Mouse (Mus musculus) gastrocnemius, adult 8-10 months (tissue): Measurements from ENCODE around the gene Nrn1l. TPM values are rescaled to one million over a fixed set of nuclear protein-coding genes. Genes with fewer than 3 reads are reported as not detected.

ENCODE experiments used
- DNase-seq, 2 experiments: peaks; one replicate each; pipeline ENCODE4 v3.0.0; 2022; ENCODE audit warnings: low spot score in 2 of 2
- total RNA-seq, 4 experiments: library from RNA; stranded (reverse); gene quantifications; 2 replicates each; pipeline ENCODE4 v1.2.4; 2022

Nrn1l gene
- not detected for total RNA-seq

DNA sequence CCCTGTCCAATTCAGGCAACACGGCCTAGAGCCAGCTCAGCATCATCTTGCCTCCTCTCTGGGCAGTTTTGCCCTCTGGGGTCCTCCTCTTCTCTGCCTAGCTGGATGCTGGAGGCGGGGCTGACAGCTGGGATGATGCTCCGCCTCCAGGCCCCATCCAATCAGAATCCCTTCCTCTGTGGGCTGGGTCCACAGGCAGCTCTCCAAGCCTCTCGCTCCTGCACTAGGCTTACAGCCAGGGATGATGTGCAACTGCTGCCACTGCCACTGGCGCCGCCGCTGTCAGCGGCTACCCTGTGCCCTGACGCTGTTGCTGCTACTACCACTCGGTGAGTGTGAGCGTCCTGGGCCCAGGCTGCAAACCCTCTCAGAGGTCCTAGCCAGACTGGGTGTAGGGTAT, at the start of gene Nrn1l:
Nrn1l (plus strand) TSS at position 229 of the 400 bp plus-strand sequence.
- DNase-seq = peak; percentile 40 to 61

DNA sequence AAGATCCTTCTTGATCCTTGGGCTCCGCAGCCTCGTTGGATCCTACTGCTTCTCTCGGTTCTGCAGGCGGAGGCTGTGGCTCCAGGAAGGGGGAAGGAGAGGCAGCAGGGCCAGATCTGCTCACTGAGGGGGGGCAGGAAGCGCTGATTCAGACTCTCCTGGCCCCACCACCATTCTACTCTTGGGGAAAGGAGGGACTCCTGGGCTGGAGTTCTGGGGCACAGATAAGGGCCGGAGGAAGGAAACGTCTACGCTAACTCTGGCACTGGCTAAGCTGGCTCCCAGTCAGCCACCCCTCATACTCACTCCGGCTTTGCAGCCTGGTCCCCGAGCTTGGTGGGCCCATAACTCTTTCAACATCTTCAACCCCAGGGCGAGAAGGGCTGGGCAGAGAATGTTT, 46.7 kb upstream of the Nrn1l start:
- no peak for DNase-seq

GRCm38 (mm10) chr8:105850014-105850413, 43.4 kb upstream of the Nrn1l start:
- DNase-seq = no peak

DNA sequence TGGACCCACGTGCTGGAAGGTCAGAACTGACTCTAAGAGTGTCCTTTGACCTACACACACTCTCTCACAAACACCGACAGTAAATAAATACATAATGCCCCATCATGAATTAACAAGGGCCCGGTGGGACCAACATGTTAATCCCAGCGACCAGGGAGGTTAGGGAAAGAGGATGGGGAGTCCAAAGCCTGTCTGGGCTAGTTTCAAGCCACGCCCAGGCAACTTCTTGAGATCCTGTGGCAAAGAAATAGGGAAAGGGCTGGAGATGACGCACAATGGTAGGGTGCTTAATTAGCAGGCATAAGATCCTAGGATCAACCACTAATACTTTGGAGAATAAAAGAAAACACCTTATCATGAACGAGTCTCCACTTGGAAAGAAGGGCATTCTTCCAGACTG, 42.8 kb upstream of the Nrn1l start:
- no peak for DNase-seq

DNA sequence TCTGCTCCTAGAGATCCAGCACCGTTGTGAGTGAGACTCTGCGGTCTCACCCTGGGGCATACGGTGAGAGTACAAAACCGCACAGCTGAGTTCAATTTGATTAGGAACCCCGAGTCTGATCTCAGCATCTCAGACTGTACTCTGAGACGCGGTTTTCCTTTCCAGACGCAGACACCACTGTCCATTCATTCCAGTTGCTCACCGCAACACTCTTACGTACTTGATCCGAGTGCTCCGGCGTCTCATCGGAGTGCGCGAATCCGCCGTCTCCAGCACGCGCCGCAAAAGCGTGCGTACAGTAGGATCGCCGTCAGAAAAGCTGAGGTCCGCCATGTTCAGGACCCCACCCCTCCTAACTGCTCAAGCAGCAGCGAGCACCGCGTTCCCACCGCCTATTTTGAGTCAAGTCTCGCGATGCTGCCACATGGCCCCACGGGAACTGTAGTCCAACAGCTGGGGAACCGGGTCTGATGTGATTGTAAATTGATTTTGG, 41.7 kb upstream of the Nrn1l start:
- peak; percentile 68 to 75 for DNase-seq

DNA sequence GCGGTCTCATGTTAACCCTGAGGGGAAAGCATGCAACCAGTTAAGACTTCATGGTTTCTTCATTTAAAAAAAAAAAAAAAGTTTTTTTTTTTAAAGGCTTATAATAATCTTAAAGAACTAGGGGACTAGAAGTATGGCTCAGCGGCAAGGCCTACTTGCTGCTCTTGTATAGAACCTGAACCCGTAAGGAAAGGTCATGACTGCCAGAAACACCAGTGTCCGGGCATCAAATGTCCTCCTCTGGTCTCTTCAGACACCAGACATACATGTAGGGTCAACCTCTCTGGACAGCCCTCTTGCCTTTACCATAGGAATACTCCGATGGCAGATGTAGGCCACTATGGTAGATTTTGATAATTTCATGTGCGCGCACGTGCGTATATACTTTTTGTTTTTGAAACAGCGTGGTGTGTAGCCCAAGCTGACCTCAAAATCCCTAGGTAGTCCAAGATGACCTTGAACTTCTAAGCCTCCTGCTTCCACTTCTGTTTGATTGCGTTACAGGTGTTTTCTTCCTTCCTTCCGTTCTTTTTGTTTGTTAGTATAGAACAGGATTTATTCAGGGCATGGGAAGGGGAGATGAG, 41.1 kb upstream of the Nrn1l start:
- DNase-seq = no peak

- DNase-seq = no peak
These were observed 40.2 kb upstream of the Nrn1l start, which contains the start of gene Cenpt for GRCm38 (mm10) chr8:105853178-105853577. Gene Cenpt (minus strand): TSS chr8:105853278.

DNA sequence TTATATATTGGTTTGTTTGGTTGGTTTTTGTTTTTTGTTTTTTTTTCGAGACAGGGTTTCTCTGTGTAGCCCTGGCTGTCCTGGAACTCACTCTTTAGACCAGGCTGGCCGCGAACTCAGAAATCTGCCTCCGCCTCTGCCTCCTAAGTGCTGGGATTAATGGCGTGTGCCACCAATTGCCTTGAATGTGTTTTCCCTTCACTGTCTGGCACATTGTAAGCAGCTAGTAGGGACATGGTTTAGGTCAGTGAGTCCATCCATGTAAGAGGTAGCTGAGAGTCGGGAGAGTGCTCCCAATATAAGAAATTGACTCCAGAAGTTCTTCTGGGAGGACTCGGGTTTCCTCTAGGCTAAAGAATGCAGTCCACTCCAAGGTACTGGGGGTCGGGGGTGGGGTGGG, 39.1 kb upstream of the Nrn1l start:
- no peak for DNase-seq

GRCm38 (mm10) chr8:105854715-105855216, 38.6 kb upstream of the Nrn1l start, which contains the start of gene Thap11:
Gene Thap11 (plus strand): TSS chr8:105855132.
- peak; percentile 84 to 87 for DNase-seq

DNA sequence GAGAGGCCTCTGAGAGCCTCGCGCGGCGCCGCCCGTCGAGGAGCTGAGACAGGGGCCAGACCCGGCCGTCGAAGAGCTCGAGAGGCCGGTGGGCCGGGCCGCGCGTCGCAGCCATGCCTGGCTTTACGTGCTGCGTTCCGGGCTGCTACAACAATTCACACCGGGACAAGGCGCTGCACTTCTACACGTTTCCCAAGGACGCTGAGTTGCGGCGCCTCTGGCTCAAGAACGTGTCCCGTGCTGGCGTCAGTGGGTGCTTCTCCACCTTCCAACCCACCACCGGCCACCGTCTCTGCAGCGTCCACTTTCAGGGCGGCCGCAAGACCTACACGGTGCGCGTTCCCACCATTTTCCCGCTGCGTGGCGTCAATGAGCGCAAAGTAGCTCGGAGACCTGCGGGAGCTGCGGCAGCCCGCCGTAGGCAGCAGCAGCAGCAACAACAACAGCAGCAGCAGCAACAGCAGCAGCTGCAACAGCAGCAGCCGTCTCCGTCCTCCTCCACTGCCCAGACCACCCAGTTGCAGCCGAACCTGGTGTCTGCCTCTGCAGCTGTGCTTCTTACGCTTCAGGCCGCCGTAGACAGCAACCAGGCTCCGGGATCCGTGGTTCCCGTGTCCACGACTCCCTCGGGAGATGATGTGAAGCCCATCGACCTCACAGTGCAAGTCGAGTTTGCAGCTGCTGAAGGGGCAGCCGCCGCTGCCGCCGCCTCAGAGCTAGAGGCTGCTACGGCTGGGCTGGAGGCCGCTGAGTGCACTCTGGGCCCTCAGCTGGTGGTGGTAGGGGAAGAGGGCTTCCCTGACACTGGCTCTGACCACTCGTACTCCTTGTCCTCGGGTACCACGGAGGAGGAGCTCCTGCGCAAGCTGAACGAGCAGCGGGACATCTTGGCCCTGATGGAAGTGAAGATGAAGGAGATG, 37.9 kb upstream of the Nrn1l start:
- peak; percentile 18 to 39 for DNase-seq

GRCm38 (mm10) chr8:105856168-105856835, 37.1 kb upstream of the Nrn1l start:
- no peak for DNase-seq

DNA sequence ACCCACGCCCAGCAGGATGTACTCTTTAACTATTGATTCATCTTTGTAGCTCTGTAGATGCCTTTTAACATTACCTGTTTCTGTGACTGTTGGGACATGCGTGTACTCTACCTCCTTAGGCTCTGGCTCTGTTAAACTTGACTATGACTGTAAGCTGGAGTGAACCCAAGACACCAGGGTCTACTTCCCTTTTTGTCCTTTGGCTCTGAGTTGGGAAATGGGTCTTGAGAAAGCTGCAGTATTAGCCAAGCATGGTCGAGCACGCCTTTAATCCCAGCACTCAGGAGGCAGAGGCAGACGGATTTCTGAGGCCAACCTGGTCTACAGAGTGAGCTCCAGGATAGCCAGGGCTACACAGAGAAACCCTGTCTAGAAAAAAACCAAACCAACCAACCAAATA, 34.9 kb upstream of the Nrn1l start:
- no peak for DNase-seq

DNA sequence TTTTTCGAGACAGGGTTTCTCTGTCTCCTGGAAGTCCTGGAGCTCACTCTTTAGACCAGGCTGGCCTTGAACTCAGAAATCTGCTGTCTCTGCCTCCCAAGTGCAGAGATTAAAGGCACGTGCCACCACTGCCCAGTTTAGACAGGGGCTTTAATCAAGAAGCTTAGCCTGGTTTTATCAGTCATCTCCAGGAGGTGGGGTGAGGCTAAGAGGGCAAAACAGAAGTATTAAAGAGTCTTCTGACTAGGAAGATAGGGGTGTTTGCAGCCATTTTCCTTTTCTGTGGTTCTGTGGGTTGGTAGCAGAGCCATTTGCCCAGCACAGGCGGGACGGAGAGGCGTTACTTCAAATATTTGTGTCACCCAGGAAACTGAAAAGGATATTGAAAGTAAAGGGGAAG, 34.1 kb upstream of the Nrn1l start:
- no peak for DNase-seq

GRCm38 (mm10) chr8:105860143-105860981, 33.0 kb upstream of the Nrn1l start, which contains the start of gene Nutf2:
Gene Nutf2 (plus strand): TSS chr8:105860580.
- DNase-seq = peak; percentile 94 to 97

DNA sequence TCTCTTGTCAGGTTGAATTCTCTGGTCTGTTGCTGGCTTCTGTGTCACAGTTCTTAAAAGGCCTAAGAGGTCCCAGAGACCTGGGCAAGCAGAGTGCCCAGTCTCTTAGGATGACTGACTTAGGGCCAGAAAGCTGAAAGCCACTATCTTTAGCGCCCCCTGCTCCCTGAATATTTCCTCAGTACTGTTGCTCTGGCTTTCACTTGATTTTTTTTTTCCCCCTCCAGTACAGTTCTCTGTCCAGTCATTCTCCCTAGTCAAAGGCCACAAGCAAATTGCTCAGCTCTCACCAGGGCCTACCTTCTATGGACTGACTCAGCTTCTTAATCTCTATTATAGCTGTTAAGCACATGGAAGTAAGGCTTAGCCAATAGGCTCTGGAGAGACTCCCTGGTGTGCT, 31.4 kb upstream of the Nrn1l start:
- no peak for DNase-seq

DNA sequence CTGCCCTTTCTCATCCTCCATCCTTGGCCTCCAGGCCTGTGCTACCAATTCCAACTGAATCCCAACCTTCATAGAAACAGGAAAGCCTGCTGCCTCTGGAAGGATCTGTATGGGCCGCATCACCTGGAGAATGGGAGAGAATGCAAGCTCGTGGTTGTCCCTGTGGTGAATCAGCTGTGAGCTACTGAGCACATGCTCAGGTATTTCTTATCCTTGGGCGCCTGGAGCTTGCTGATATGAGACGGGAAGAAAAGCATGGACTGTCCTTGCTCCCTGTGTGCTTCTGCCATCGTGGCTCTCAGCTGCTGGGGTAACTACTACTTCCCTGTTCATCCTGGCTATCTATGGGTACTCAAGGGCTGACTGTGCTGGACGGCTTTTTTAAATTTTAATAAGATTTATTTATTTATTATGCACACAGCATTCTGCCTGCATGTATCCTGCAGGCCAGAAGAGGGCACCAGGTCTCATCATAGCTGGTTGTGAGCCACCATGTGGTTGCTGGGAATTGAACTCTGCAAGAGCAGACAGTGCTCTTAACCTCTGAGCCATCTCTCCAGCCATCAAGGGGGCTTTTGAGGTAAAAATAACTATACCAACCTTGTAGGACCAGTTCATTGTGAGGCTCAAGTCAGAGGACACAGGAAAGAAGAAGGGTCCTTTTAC, 26.9 kb upstream of the Nrn1l start:
- DNase-seq = no peak

GRCm38 (mm10) chr8:105874301-105874700, 19.1 kb upstream of the Nrn1l start:
- peak; percentile 37 to 51 for DNase-seq

DNA sequence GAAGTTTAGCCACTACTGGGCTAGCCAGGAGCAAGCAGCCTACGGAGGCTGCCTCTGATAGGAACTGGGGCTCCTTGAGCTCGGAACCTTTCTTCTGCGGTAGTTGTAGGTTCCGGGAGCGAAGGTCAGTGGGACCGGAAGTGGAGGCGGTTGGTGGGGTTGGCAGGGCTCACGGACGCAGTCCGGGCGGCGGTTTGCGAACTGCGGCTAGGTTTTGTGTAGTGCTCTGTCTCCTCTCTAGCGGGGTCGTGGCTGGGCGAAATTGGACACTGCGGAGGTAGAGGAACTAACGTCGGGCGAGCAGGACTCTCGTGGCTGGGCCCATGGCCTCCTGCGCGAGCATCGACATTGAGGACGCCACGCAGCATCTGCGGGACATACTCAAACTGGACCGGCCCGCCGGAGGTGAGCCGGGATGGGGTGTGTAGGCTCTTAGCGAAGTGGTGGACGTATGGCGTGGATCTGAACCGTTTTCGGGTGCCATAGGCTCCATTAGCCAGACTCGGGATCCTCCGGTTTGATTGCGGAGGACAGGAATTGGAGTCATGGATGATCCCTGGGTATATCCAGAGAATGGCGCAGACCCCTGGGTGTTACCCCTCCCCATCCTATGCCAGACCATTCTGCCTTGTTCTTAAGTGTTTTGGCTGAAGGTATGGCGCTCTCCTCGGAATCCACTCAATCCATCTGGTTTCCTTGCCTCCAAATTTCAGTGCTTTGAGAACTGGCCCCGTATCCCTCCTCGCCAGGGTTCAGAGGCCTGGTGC, 12.4 kb upstream of the Nrn1l start, which contains the start of gene Edc4:
Edc4 (plus strand) TSS at position 128 of the 767 bp plus-strand sequence.
- DNase-seq = peak; percentile 70 to 76

GRCm38 (mm10) chr8:105889756-105890465, 3.5 kb upstream of the Nrn1l start:
- no peak for DNase-seq
